Mouse (Mus musculus): ENCODE results near the gene Map4k4. TPM values are rescaled to one million over a fixed set of nuclear protein-coding genes. Genes with fewer than 3 reads are reported as not detected.

Map4k4 gene
- polyA plus RNA-seq, 1 experiment = 166 TPM

GRCm38 (mm10) chr1:39867966-39868593 lies 32.6 kb upstream of the Map4k4 start:
- peak; percentile 40 for DNase-seq
- H3K27ac ChIP-seq (ENCODE audit: insufficient read depth, low read length) = 0 out of 2 replicates have a peak overlapping the region, but pooled peaks have one; percentile 59
- H3K27me3 ChIP-seq (ENCODE audit: control insufficient read depth, insufficient read depth, low read length) = no peaks in the 10 kb centered on the region
- TF ChIP-seq POLR2A (IDR thresholded peaks at IDR 0.05; ENCODE audit: borderline replicate concordance, insufficient read depth, low read length) = no peak
- no peak for TF ChIP-seq CTCF (IDR thresholded peaks at IDR 0.05; ENCODE audit: borderline replicate concordance, insufficient read depth, low read depth, low read length)
- H3K4me3 ChIP-seq (replicated peaks; ENCODE audit: insufficient read depth, low read depth, low read length) = no peak overlapping the region
- WGBS = 50% methylated on average over 6 of the region's 6 CpGs
- peaks cover 32% of the 10 kb centered on the region for H3K4me1 ChIP-seq (ENCODE audit: control insufficient read depth, insufficient read depth, low read length)

DNA sequence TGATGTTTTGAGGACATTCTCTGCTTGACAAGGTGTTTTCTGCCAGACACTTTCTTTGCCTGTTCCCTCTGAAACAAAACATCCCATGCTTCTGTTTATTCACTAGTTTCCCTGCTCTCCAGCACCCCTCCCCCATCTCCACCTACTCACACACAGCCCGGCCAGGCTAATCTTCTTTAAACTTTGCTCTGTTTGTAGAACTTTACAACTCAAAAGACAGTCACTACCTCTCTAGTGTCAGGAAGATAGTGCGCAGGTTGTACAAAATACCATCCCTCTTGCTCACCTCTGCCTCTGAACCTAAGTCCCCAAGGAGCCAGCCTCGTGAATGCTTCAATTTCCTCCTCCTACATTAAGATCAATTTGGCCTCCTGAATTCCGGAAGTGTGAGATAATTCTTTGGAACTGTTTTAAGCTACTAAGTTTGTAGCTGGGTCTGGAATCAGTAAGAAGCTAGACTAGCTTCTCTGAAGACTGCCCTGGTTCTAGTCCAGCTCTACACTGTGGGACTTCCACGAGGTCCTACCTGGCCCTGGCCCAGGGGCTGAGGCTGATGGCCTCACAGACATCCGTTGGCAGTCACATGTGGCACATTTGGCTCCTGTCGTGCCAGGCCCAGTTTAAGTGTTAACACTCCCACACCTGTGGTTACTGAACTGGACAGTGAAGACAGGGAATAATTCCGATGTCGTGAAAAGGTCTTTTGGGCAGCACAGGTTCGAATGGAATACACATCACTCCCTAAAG lies 31.7 kb upstream of the Map4k4 start:
- no peaks in the 10 kb centered on the region for H3K27me3 ChIP-seq (ENCODE audit: control insufficient read depth, insufficient read depth, low read length)
- H3K27ac ChIP-seq (ENCODE audit: insufficient read depth, low read length) = peak overlapping the region; percentile 48; the same call in 1 of the 2 replicates
- H3K4me3 ChIP-seq (replicated peaks; ENCODE audit: insufficient read depth, low read depth, low read length) = no peak overlapping the region
- peaks cover 32% of the 10 kb centered on the region for H3K4me1 ChIP-seq (ENCODE audit: control insufficient read depth, insufficient read depth, low read length)
- DNase-seq = peak; percentile 62 to 74
- 40% methylated on average over 10 of the region's 10 CpGs for WGBS
- no peak for TF ChIP-seq POLR2A (IDR thresholded peaks at IDR 0.05; ENCODE audit: borderline replicate concordance, insufficient read depth, low read length)
- no peak for TF ChIP-seq CTCF (IDR thresholded peaks at IDR 0.05; ENCODE audit: borderline replicate concordance, insufficient read depth, low read depth, low read length)

- peak; percentile 59 to 61 for DNase-seq
- no peak overlapping the region for H3K4me3 ChIP-seq (replicated peaks; ENCODE audit: insufficient read depth, low read depth, low read length)
- H3K27ac ChIP-seq (ENCODE audit: insufficient read depth, low read length) = peak overlapping the region; percentile 48; the same call in 1 of the 2 replicates
- TF ChIP-seq POLR2A (IDR thresholded peaks at IDR 0.05; ENCODE audit: borderline replicate concordance, insufficient read depth, low read length) (no peak), CTCF (IDR thresholded peaks at IDR 0.05; ENCODE audit: borderline replicate concordance, insufficient read depth, low read depth, low read length) (no peak)
- H3K27me3 ChIP-seq (ENCODE audit: control insufficient read depth, insufficient read depth, low read length) = no peaks in the 10 kb centered on the region
- peaks cover 32% of the 10 kb centered on the region for H3K4me1 ChIP-seq (ENCODE audit: control insufficient read depth, insufficient read depth, low read length)
- WGBS = 9% methylated on average over 12 of the region's 12 CpGs
Observed at GRCm38 (mm10) chr1:39869721-39870201, 31.0 kb upstream of the Map4k4 start.

GRCm38 (mm10) chr1:39877981-39878380 lies 22.7 kb upstream of the Map4k4 start:
- Histone ChIP-seq H3K4me1 (ENCODE audit: control insufficient read depth, insufficient read depth, low read length) (no peaks in the 10 kb centered on the region), H3K27me3 (ENCODE audit: control insufficient read depth, insufficient read depth, low read length) (no peaks in the 10 kb centered on the region), H3K4me3 (replicated peaks; ENCODE audit: insufficient read depth, low read depth, low read length) (no peak overlapping the region), H3K27ac (ENCODE audit: insufficient read depth, low read length) (no peak overlapping the region)
- TF ChIP-seq CTCF (IDR thresholded peaks at IDR 0.05; ENCODE audit: borderline replicate concordance, insufficient read depth, low read depth, low read length) (no peak), POLR2A (IDR thresholded peaks at IDR 0.05; ENCODE audit: borderline replicate concordance, insufficient read depth, low read length) (no peak)
- 64% methylated on average over 3 of the region's 3 CpGs for WGBS
- no peak for DNase-seq

DNA sequence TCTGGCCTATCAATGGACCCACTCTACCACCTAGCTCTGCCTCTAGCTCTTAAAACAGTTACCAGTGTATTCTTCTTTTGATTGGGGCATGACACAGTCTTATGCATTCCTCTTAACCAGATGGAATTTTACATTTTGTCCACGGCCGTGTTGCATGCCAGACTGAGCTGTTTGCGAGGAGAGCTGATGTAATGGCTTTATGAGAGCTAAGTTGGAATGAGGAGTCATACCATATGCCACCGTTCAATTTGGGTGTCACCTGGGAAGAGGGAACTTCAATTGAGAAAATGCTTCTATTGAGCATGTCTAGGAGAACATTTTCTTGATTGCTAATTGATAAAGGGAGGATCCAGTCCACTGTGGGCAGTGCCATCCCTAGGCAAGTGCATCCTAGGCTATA lies 18.2 kb upstream of the Map4k4 start:
- no peaks in the 10 kb centered on the region for H3K4me1 ChIP-seq (ENCODE audit: control insufficient read depth, insufficient read depth, low read length)
- DNase-seq = peak in 1 of 2 experiments; percentile 65
- H3K4me3 ChIP-seq (replicated peaks; ENCODE audit: insufficient read depth, low read depth, low read length) = no peak overlapping the region
- TF ChIP-seq POLR2A (IDR thresholded peaks at IDR 0.05; ENCODE audit: borderline replicate concordance, insufficient read depth, low read length) (no peak), CTCF (IDR thresholded peaks at IDR 0.05; ENCODE audit: borderline replicate concordance, insufficient read depth, low read depth, low read length) (no peak)
- WGBS = 20% methylated on average over 4 of the region's 4 CpGs
- 0 out of 2 replicates have a peak overlapping the region, but pooled peaks have one; percentile 2 for H3K27ac ChIP-seq (ENCODE audit: insufficient read depth, low read length)
- H3K27me3 ChIP-seq (ENCODE audit: control insufficient read depth, insufficient read depth, low read length) = no peaks in the 10 kb centered on the region

GRCm38 (mm10) chr1:39884803-39885515 lies 15.8 kb upstream of the Map4k4 start:
- no peak for DNase-seq
- Histone ChIP-seq H3K27ac (ENCODE audit: insufficient read depth, low read length) (no peak overlapping the region), H3K27me3 (ENCODE audit: control insufficient read depth, insufficient read depth, low read length) (no peaks in the 10 kb centered on the region), H3K4me3 (replicated peaks; ENCODE audit: insufficient read depth, low read depth, low read length) (no peak overlapping the region), H3K4me1 (ENCODE audit: control insufficient read depth, insufficient read depth, low read length) (no peaks in the 10 kb centered on the region)
- TF ChIP-seq POLR2A (IDR thresholded peaks at IDR 0.05; ENCODE audit: borderline replicate concordance, insufficient read depth, low read length) = no peak
- TF ChIP-seq CTCF (IDR thresholded peaks at IDR 0.05; ENCODE audit: borderline replicate concordance, insufficient read depth, low read depth, low read length) = no peak
- WGBS = 58% methylated on average over 16 of the region's 16 CpGs

DNA sequence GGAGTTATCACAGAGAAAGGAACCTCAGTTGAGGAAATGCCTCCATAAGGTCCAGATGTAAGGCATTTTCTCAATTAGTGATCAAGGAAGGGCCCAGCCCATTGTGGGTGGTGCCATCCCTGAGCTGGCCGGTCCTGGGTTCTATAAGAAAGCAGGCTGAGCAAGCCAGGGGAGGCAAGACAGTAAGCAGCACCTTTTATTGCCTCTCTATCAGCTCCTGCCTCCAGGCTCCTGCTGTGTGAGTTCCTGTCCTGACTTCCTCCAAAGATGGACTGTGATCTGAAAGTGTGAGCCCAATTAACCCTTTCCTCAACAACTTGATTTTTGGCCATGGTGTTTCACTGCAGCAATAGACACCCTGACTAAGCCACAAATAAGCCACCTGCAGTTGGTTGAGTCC lies 12.7 kb upstream of the Map4k4 start:
- Histone ChIP-seq H3K27ac (ENCODE audit: insufficient read depth, low read length) (no peak overlapping the region), H3K4me1 (ENCODE audit: control insufficient read depth, insufficient read depth, low read length) (no peaks in the 10 kb centered on the region), H3K27me3 (ENCODE audit: control insufficient read depth, insufficient read depth, low read length) (no peaks in the 10 kb centered on the region), H3K4me3 (replicated peaks; ENCODE audit: insufficient read depth, low read depth, low read length) (no peak overlapping the region)
- WGBS = 72% methylated on average over 1 of the region's 1 CpGs
- DNase-seq = no peak
- TF ChIP-seq POLR2A (IDR thresholded peaks at IDR 0.05; ENCODE audit: borderline replicate concordance, insufficient read depth, low read length) (no peak), CTCF (IDR thresholded peaks at IDR 0.05; ENCODE audit: borderline replicate concordance, insufficient read depth, low read depth, low read length) (no peak)
